Mouse (Mus musculus) left cerebral cortex, adult 18-20 months (tissue): ENCODE data around the gene Kif13a. TPM values are rescaled to one million over a fixed set of nuclear protein-coding genes. Genes with fewer than 3 reads are reported as not detected.

Source experiments
- DNase-seq, 2 experiments: peaks; one replicate each; pipeline ENCODE4 v3.0.0; 2021 to 2022; ENCODE audit warnings: low spot score in 2 of 2, mixed read lengths in 1 of 2
- total RNA-seq, 2 experiments: library from RNA; stranded (reverse); gene quantifications; 2 replicates each; pipeline ENCODE4 v1.2.3; 2021

Gene Kif13a
- total RNA-seq, 2 experiments from 2014 or later, result 20.2 to 24.2 TPM

DNA sequence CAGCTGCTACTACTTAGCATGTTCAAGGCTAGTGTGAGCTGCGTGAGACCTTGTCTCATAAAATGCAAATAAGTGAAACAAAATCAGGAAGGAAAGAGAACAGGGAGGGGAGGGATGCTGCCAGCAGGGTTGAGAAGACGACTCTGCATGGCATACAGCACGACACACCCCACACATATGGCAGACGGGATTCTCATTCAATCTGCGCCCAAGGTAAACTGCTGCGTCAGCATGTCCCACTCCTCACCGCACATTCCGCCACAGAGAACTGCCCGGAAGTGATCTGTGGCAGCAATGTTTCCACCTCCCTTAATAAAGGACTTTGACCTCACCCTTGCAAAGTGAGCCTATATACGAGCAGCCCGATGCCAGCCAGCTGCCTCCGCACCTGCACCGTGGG lies 4.0 kb downstream of the Kif13a start:
- no peak for DNase-seq

DNA sequence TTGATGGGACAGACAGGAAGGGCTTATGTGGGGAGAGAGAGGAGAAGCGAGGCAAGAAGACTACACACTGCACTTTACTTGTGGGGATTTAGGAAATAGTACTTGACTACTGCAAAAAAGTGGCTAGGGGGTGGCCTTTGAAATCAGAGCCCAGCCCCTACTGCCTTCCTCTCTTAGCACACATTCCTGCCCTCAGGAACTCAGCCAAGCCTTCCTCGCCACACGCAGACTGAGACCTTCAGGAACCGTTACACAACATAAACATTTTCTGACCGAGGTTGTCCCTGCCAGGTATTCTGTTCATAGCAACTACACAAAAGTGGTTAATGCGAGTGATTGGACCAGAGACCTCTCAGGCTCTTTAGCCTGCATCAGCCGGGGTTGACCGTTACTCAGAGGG lies 8.1 kb downstream of the Kif13a start:
- no peak for DNase-seq

DNA sequence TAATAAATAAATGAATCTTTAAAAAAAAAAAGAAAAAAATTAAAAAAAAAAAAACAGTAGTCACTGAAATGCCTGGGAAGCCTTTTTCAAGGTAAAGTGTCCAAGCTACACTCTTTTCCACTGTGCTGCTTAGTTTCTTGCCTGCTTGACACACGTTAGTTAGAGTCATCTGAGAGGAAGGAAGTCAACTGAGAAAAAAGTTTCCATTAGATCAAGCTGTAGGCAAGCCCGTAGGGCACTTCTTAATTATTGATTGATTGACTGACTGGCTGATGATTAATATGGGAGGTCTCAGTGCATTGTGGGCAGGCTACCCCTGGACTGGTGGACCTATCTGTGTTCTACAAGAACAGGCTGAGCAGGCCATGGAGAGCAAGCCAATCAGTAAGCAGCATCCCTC lies 9.9 kb downstream of the Kif13a start:
- no peak for DNase-seq

DNA sequence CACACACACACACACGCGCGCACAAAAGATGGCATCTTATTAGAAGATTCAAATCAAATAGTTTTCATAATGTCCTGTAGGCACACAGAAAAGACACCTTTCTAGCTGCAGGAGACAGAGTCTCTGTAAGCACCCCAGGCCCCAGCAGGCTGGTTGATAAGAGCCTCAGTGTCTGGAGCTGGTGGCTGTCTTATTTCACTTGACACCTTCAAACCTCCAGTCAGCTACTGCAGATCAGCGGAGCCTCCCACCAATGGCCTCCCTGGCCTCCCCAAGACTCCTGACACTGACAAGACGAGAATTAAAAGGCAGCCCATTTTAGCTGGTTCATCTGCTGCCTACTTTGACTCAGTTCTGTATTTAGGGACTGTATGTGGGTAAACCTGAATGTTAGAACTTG lies 11.2 kb downstream of the Kif13a start:
- no peak for DNase-seq

DNA sequence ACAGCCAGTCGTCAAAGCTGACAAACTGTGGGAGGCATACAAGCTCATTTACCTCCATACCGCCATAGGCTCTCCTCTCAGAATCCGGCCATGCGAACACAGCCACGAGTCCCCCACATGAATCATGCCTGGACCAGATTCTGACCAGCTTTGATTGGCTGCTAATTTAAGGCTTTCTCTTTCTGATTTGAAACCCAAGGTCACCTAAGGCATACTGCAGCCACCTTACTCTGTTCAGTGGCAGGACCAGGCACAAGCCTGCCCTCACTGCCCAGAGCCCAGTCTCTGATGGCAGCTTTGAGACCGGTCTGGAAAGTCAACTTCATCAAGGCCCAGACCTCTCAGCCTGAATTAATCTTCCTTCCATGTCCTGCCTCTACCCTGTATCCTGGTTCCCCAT lies 17.7 kb downstream of the Kif13a start:
- no peak for DNase-seq

DNA sequence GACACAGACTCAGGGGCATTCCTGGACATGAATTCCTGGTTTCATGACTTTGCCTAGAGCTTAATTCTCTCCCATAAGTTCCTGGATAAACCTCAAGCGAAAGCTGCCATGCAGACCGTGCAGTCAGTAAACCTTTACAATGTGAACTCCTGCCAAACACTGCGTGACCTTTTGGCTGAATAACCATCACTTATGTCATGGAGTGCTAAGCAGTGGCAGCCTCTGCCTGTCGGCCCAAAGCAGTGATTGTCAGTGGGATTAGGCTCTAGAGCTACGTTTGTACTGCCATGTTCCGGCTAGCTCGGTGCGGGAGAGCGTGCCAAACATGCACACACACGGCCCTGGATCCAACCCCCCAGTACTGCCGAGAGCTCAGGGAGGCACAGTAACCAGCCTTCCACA lies 18.6 kb downstream of the Kif13a start:
- no peak for DNase-seq

DNA sequence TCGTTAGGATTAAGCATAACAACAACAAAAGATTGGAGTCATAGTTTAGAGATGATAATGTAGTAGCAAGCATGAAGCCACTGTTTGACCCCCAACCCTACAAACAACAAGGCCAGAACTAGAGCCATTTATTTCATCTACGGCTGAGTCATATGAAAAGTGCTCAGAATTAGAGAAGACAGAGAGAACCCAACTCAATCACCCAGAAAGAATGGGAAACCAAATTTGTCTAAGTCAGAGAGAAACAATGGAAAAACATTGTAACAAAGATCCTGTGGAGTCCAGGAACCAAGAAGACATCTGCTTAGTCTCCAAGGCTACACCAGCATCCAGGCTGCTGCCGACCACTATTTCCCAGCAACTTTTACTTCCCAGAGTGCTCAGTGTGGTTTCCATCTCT lies 19.7 kb downstream of the Kif13a start:
- DNase-seq, result no peak

DNA sequence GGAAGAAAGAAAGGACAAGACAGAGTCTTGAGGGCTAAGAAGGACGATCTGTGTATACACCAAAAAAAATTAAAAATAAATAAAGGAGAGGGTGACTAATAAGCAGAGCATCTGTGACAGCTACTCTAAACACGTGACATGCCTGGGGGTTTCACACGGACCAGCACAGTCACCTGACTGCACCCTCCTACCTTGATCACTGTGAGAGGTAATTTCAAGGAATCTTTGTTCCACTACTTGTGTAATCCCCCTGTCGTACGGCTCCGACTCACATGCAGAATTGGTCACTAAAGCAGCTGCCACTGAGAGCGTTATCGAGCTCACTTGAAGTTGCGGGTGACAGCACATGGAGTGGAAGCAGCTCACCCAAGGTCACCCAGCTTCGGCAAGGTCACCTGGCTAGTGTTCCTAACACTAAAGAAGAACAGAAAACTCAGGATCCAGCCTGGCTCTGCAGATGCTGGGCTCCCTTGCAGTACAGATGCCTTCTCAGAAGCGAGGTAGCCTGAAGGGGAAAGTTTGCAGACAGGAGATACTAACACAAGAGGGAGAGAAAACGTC lies 20.6 kb downstream of the Kif13a start:
- DNase-seq, result no peak

DNA sequence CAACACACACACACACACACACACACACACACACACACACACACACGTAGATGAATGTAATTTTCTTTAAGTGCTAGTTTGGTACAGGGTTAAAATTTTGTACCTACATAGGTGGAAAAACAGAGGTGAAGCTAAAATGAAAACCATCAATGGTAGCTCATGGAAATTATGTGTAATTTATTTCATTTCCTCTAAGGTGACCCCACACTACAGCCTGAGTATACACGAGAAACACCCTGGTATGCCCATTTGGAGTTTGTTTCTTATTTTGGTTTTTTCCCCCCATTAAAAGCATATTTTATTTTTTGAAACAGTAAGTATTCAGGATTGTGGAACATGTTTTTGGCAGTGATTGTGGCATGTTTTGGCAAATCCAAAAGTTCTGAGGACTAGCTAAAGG lies 21.3 kb downstream of the Kif13a start:
- DNase-seq, result no peak

DNA sequence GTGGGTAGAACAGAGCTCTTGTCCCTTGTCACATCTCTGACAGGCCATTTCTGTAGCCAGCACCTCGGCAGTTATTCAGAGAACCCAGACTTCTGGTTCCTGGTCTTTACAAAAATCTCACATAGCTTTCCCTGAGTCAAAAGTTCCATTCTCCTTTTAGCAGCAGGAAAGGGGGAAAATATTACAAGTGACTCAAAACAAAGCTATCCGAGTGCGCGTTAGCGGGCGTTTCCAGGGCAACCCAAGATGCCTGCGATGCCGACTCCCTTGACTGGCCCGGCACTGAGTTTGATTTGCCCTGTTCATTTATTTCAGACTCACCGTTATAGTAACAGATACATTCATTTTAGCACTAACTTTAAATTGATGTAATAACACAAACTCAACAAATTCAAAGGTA lies 21.8 kb downstream of the Kif13a start:
- peak in 1 of 2 experiments; percentile 10 for DNase-seq

DNA sequence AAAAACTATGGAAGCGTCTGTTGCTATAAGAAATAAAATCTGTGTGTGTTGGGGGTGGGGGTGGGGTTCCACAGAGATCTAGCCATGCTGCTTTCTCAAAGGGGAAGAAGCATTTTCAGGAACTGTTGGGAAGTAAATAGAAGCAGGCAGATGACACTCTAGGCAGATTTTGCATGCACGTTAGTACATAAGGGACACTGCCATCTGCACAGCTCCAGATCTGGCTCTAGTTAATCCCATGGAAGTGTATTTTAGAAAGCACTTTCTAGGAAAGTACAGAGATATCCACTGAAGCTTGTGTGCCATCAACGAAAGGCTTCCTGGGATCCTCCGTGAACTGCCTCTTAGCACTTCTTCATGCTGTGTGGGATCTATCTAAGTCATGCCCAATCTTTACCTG lies 22.6 kb downstream of the Kif13a start:
- no peak for DNase-seq

DNA sequence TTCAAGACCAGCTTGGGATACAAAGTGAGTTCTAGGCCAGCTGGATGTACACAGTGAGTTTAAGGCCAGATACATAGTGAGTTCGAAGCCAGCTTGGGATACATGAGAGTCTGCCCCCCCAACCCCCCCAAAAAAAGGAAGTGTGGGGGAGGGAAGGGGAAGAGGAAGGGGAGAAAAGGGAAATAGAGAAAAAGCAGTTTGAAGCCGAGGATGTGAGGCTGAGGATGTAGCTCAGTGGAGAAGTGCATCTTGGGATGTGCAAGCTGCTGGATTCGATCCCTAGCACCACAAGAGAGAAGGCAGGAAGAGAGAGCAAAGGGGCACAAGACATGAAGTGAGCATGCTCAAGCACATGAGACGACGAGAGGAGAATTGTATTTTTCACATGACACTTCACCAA lies 23.7 kb downstream of the Kif13a start:
- no peak for DNase-seq

DNA sequence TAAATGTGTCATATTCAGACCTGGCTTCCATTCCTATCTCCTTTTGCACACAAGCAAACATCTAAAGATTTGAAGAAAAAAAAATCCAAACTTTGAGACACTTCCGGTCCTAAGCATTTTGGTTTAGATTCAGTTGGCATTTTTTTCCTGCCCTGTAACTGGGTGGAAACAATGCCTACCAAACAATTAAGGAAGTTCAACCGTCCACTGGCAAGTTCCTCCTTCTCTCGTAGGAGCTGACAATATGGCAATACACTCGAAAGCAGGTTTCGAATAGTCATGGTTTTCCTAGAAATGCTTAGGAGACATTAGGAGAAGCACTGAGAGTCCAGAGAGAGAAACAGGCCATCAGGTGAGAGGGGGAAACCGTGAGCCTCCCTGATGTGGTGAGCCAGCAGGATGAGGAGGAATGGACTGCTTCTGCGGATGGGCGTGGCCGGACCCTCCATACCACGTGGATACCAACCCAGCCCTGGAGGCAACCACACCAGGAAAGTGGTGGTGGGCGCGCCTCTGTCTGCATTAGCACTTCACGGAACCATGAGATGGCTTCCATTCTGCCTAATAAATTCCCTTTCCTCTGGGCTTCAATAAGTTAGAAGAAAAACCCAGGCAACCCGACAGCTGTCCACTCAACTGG lies 24.6 kb downstream of the Kif13a start:
- no peak for DNase-seq

DNA sequence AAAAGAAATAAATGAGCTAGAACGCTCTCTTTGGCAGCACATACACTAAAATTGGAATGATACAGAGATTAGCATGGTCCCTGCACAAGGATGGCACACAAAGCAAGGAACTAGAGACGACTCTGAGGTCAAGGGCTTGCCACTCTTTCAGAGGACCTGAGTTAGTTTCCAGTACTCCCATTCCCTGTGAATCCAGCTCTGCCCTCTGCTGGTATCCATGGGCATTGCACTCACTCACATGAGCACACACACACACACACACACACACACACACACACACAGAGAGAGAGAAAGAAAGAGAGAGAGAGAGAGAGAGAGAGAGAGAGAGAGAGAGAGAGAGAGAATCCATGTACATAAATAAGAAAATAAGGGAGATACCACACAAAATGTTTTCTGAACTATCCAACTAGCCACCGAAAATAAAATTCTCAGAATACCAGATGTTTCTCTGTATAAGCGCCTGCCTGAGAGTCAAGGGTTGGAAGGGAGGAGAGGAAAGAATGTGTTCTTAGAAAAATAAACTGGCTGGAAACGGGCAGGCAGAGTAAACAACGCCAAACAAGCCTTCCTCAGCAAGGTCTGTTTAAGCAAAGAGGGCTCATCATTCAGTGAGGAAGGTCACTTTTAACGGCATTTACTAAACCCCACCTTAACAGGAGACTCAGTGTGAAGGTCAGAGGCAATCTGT lies 27.0 kb downstream of the Kif13a start:
- DNase-seq, result no peak

DNA sequence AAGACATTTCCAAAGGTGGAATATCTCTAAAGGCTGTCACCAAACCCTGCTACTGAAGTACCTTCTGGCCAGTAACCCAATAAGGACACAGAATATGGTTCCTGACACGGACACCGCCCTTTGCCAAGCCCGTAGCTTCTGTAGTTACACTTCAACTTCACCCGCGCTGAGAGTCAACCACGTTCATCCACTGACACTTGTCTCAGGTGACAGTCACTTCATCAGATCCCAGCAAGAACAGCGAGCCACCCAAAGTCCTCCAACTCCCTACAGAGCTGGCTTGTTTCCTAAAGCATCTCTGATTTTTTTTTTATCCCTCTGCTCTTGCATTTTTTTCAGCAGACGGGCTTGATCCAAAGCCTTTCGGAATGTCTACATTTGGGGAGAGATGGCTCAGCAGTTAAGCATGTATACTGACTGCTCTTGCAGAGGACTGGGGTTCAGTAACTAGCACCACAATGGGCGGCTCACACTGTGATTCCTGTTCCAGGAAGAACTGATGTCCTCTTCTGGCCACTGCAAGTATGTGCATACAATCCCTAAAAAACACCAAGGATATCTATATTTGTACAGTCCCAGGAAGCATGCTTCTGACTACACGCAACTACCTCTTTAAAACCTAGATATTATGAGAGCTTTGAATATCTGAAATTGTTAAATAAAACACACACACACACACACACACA lies 28.7 kb downstream of the Kif13a start:
- no peak for DNase-seq

DNA sequence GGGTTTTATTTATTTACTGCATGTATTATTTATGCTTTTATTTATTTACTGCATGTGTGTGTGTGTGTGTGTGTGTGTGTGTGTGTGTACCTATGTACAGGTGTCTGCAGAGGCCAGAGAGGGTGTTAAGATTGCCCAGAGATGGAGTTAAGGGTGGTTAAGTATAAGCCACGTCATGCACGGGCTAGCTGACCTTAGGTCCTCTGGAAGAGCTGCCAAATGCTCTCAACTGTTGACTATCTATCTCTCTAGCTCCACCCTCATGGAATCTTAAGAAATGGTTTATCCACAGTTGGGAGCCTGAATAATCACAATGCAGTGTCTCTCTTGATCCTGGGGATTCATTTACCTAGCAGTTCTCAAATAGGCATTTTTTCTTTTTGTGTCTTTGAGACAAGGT lies 30.8 kb downstream of the Kif13a start:
- no peak for DNase-seq

DNA sequence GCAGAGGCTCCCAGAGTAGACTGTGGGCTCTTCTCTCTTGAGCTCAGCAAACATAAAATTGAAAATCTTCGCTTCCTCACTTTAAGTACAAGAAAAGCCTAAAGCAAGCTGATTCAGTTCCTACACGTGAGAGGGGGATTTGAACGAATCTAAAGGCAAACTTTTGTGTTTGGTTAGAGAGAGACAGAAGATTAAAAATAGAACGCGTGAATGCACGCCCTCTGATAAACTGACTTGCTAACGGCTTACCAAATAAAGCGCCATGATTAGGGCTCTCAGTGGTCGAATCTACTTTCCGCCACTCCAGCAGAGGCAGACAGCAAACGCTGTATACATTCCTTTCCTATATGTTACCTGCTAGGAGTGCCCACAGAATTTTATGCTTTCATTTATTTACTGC lies 31.3 kb downstream of the Kif13a start:
- DNase-seq, result no peak

DNA sequence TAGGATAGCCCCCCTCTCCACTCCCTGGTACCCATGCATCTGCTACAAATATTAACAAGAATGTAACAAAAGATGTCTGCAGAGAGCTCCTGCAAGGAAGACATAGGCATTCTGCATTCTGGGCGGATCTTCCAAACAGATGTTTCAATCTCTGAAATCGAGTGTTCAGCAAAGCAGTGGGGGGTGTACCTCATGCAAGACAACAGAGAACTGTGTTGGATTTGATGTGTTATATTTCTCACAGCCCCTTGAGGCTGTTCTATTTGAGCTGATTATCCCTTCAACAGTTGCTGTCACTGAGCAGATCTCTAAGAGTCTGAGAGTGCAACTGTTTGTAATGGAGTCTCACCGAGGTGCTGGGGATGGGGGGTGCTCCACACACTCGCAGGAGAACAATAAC lies 37.3 kb downstream of the Kif13a start:
- DNase-seq, result no peak

DNA sequence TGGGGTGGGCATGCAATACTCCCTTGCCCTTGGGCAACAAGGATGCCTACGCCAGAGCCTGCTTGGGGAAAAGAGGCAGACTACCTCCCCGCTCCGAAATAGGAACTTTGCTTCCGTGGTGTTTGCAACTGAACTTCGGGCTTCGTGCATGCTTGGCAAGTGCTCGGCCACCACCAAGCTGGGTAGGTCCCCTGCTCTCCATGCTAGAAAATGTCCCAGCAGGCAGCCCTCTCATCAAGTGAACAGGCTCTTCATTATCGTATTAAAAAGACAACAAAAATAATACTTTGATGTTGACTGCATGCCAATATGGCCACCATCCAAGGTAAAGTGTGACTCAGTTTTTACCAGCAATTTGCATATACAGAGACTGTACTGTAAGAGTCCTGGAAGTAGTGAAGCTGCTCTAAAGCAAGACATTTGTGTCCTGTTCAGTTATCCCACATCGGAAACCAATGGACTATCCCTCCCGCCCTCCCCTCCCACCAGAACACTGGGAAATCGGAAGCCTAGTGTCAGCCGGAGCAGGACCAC lies 41.5 kb downstream of the Kif13a start:
- no peak for DNase-seq

DNA sequence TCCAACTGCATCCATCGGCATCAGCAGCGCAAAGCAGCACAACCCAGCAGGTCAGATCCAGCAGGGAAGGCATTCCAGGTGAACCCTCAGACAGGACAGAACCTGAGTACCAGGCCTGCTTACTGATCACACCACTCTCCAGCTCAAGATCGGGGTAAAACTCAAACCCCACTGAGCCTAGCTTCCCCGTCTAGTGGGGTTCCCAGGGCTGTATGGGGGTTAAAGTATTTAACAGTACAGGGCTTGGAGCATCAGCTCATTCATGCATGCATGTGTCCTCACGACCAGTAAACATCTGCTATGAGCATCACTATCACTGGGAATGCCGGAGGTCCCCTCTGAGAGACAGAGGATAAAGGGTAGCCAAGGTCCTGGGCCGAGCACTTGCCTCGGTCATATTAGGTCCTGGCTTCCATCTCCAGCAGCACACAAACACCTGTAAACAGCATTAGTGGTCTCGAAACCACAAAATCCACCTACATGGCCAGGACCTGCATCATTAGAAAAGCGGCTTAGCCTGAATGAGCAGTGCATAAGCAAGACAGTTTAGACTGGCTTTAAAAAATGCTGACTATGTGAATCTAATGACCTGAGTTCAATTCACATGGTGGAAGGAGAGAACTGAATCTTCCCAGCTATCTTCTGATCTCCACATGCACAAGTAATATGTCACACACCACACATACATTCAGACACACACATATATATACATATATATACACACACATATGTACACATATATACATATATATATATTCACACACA lies 43.0 kb downstream of the Kif13a start:
- no peak for DNase-seq

DNA sequence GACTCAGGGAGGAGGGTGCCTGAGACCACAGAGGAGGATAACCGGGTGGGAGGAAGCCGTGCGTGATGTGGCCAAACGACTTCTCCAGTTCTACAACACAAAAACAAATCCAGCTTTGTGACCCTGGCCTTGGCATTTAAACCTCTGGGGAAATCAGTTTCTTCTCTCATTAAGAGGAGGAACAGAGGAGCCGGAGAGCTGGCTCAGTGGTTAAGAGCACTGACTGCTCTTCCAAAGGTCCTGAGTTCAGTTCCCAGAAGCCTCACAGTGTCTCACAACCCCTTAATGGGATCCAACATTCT lies 44.0 kb downstream of the Kif13a start:
- no peak for DNase-seq
